Mouse (Mus musculus) megakaryocyte, embryonic 14.5 days (primary cell): ENCODE results near the gene Bhlhe40. TPM values are rescaled to one million over a fixed set of nuclear protein-coding genes. Genes with fewer than 3 reads are reported as not detected.

Experiments used
- H3K27me3 ChIP-seq: replicated peaks from 2 replicates; pipeline ENCODE3; 2012; ENCODE audit warnings: inconsistent platforms
- H3K36me3 ChIP-seq: replicated peaks from 2 replicates; pipeline ENCODE3; 2012; ENCODE audit warnings: low read length, inconsistent platforms, mixed read lengths
- H3K4me1 ChIP-seq: 2 replicates; pipeline ENCODE4 v1.6.1; 2012; ENCODE audit warnings: inconsistent platforms
- H3K4me3 ChIP-seq: replicated peaks from 2 replicates; pipeline ENCODE3; 2012; ENCODE audit warnings: moderate library complexity, mild to moderate bottlenecking, inconsistent platforms
- H3K9me3 ChIP-seq: 2 replicates; pipeline ENCODE4 v1.6.1; 2012; ENCODE audit warnings: inconsistent platforms
- FLI1 ChIP-seq: IDR thresholded peaks from 2 replicates; pipeline ENCODE4 v1.6.1; 2012; ENCODE audit warnings: low read length, inconsistent platforms, mixed read lengths
- GATA1 ChIP-seq: IDR thresholded peaks from 3 replicates; pipeline ENCODE4 v1.6.1; 2012; ENCODE audit warnings: mixed read lengths, low read length, inconsistent platforms, borderline replicate concordance
- polyA plus RNA-seq: library from polyadenylated mRNA; stranded (reverse); fragments of >175 nt; gene quantifications from 2 replicates; pipeline ENCODE4 v1.2.3, GENCODE M21; 2012; ENCODE audit warnings: low replicate concordance; ENCODE audit not compliant: insufficient read depth

Gene Bhlhe40
- polyA plus RNA-seq, 1 experiment = 24.0 TPM

GRCm38 (mm10) chr6:108692986-108693385, 32.6 kb downstream of the Bhlhe40 start:
- no peaks in the 10 kb centered on the region for H3K27me3 ChIP-seq
- H3K36me3 ChIP-seq = no peaks in the 10 kb centered on the region
- H3K9me3 ChIP-seq = no peaks in the 10 kb centered on the region
- H3K4me1 ChIP-seq = peaks cover 61% of the 10 kb centered on the region
- H3K4me3 ChIP-seq = no peak overlapping the region
- TF ChIP-seq GATA1 = no peak
- TF ChIP-seq FLI1 = no peak

DNA sequence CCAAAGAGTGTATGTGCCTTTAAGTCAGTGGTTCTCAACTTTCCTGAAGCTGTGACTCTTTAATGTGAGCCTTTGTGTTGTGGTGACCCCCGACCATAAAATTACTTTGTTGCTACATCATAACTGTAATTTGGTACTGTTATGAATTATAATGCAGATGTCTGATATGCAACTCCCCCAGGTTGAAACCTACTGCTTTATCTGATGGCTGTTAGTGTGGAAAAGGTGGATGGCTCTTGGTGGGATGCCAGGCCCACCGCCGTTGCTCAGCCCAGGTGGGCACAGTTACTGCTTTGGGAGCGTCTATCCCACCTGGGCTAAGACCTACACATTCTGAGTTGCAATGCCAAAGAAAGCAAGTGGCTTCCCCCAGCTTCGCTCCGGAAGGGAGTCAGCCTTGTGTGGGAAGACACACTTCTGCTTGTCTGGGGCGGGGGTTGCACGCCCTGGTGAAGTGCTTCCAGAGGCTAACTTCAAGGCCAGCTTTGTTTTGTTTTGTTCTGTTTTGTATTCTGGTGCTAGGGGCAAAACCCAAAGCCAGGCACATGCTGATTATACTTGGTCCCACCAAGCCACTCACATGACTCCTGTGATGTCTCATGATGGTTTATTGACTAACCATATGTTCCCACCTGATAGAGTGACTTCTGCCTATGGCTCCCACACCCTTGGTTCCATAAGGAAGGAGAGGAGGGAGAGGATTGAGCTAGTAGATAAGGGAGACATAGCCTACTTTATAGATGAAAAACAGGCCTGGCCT, 34.7 kb downstream of the Bhlhe40 start:
- Histone ChIP-seq H3K36me3 (no peaks in the 10 kb centered on the region), H3K4me1 (peaks cover 52% of the 10 kb centered on the region), H3K4me3 (no peak overlapping the region), H3K9me3 (no peaks in the 10 kb centered on the region), H3K27me3 (no peaks in the 10 kb centered on the region)
- no peak for TF ChIP-seq FLI1
- no peak for TF ChIP-seq GATA1

DNA sequence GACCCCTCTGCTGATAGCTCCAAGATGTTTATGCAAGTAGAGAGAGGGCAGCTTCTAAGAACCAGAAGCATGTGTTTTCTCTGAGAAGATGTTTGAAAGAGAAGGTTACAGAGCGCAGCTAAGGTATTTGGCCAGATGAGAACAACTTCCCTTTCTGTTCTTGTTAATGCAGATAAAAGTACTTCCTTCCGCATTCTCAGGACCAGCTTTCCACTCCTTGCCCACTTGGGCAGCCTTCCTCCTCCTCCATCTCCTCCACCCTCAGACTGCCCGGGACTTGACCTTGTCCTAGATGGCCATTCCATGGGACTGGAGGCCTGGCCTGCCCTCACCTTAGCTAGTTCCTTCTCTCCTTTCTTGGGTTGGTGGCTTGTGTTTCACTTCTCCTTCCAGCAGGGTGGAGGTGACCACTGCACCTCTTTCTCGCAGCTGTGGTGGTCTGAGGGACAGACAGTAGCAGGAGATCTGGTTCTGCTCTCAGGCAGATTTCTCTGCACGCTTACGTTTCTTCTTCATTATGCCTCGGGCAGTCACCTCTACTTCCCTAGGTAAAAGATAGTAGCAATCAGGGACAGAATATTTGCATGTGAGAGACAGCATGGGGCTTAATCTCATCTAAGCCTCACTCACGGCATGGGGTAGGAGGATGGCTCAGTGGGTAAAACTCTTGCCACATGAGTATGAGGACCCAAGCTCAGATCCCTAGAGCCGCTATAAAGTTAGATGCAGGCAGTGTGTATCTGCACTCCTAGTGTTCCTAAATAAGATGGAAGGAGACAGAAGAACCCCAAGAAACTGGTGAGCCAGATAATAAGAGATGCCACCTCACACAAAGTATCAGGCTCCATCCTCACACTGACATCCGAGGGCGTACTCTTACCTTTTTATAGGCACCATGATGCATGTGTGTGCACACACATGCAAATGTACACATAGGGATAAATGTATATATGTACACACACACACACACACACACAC, 35.7 kb downstream of the Bhlhe40 start:
- Histone ChIP-seq H3K4me1 (peaks cover 59% of the 10 kb centered on the region), H3K4me3 (peak overlapping the region; percentile 29), H3K9me3 (no peaks in the 10 kb centered on the region), H3K27me3 (no peaks in the 10 kb centered on the region), H3K36me3 (no peaks in the 10 kb centered on the region)
- TF ChIP-seq FLI1 = no peak
- TF ChIP-seq GATA1 = no peak

DNA sequence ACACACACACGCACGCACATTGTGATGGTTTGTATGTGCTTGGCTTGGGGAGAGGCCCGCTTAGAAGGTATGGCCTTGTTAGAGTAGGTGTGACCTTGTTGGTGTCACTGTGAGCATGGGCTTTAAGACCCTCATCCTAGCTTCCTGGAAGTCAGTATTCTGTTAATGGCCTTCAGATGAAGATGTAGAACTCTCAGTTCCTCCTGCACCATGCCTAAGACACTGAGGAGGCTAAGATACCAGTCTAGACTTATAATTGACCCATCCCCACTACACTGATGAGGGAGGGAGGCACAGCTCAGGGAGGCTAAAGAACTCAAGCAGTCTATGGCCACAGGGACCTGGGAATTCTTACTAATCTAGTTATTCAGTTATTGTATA, 36.4 kb downstream of the Bhlhe40 start:
- Histone ChIP-seq H3K9me3 (no peaks in the 10 kb centered on the region), H3K4me1 (peaks cover 59% of the 10 kb centered on the region), H3K36me3 (no peaks in the 10 kb centered on the region), H3K4me3 (no peak overlapping the region), H3K27me3 (no peaks in the 10 kb centered on the region)
- no peak for TF ChIP-seq FLI1
- TF ChIP-seq GATA1 = no peak

- Histone ChIP-seq H3K9me3 (no peaks in the 10 kb centered on the region), H3K36me3 (no peaks in the 10 kb centered on the region), H3K4me3 (no peak overlapping the region), H3K4me1 (peaks cover 60% of the 10 kb centered on the region), H3K27me3 (no peaks in the 10 kb centered on the region)
- TF ChIP-seq FLI1 = no peak
- no peak for TF ChIP-seq GATA1
Measured at GRCm38 (mm10) chr6:108697345-108697744, 36.9 kb downstream of the Bhlhe40 start.

DNA sequence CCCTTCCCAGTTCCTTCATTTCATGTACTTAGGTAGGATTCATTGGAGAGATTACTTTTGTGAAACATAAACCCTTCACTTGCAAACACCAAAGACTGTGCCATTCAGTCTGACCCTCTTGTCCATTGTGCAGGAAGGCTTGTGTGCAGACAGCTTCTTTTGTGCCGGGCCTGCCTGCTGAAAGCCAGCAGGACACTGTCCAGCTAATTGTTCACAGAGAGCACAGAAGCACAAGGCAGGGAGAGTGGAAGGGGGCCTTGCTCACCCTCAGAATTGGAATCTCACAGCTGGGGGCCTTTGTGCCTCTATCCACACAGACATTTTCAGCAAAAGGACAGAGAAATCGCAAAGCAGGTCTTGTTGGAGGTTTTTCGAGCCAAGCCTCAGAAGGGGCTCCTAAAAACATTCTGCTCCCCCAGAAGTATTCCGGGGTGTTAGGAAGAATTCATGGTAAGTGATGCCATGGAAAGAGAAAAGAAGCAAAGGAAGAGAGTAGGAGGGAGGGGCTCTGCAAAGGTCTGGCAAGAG, 38.0 kb downstream of the Bhlhe40 start:
- no peaks in the 10 kb centered on the region for H3K27me3 ChIP-seq
- no peaks in the 10 kb centered on the region for H3K9me3 ChIP-seq
- no peak for TF ChIP-seq GATA1
- no peak for TF ChIP-seq FLI1
- no peaks in the 10 kb centered on the region for H3K36me3 ChIP-seq
- no peak overlapping the region for H3K4me3 ChIP-seq
- peaks cover 55% of the 10 kb centered on the region for H3K4me1 ChIP-seq

DNA sequence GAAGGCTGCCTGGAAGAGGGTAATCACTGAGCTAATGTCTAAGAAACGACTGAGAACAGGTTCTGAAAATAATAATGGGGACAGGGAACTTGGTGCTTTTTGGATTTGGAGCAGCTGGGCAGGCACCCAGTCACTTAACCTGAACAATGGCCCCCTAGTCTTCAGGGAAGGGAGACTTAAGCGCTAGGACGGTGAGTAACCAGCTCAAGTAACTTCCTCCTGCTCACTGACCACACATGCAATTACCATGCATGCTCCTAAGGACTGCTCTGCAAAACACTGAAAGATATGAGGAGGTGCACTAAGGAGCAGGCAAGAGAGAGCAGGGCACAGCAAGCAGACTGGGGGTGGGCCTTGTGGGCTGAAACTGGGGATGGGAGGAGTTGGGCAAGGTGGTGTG, 39.2 kb downstream of the Bhlhe40 start:
- TF ChIP-seq FLI1 (no peak), GATA1 (no peak)
- Histone ChIP-seq H3K36me3 (no peaks in the 10 kb centered on the region), H3K27me3 (no peaks in the 10 kb centered on the region), H3K4me1 (peaks cover 59% of the 10 kb centered on the region), H3K4me3 (peak overlapping the region; percentile 35), H3K9me3 (no peaks in the 10 kb centered on the region)

DNA sequence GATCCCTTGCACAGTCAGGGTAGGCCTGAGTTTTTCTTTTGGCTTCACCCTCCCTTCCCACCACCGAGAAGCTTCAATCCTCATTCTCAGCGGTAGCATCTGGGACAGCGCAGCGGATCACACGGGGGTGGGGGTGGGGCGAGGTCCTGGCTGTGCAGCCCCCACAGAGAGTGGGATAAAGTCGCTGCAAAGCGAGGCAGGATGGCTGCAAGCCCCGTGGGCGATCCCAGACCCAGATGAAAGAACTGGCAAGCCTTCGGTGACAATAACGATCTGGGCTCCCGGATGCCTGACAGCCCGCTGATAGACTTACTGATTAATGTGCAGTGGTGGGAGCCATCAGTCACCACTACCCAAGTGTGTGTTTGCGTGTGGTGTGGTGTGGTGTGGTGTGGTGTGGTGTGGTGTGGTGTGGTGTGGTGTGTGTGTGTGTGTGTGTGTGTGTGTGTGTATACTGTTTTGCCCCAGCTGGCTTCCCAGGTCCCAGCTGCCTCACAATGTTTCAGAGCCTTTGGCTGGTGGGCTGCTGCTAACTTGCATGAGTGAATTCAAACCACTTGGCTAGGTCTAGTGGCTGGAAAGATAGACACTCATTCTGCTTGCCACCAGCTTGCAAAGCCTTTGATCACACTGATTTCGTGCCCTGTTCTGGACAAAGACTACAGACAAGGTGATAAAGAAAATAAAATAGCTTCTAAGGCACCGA, 40.4 kb downstream of the Bhlhe40 start:
- no peak for TF ChIP-seq GATA1
- TF ChIP-seq FLI1 = no peak
- Histone ChIP-seq H3K36me3 (no peaks in the 10 kb centered on the region), H3K4me1 (peaks cover 50% of the 10 kb centered on the region), H3K27me3 (no peaks in the 10 kb centered on the region), H3K4me3 (no peak overlapping the region), H3K9me3 (no peaks in the 10 kb centered on the region)

- Histone ChIP-seq H3K4me3 (no peak overlapping the region), H3K36me3 (no peaks in the 10 kb centered on the region), H3K4me1 (peaks cover 49% of the 10 kb centered on the region), H3K9me3 (no peaks in the 10 kb centered on the region), H3K27me3 (no peaks in the 10 kb centered on the region)
- TF ChIP-seq GATA1 (no peak), FLI1 (no peak)
Measured at GRCm38 (mm10) chr6:108702648-108703047, 42.2 kb downstream of the Bhlhe40 start.
